Mouse (Mus musculus): ENCODE measurements at regions not wholly inside any gene's neighbourhood (a gene's known extent, or its start where the extent isn't known, plus 50 kb on each side); places are given as distances from the start of the nearest gene placed in this dataset.
"Not testable (repeated sequence)": the region's sequence is repeated elsewhere in the genome, so short reads cannot be mapped to it uniquely, and the experiment has no call there.

GRCm38 (mm10) chr19:29869526-29869925 is 55.4 kb upstream of the Il33 start:
- DNase-seq, result no peak

- DNase-seq, result not testable (repeated sequence)
These were observed 55.9 kb upstream of the Ranbp6 start for GRCm38 (mm10) chr19:29868681-29869080.

DNA sequence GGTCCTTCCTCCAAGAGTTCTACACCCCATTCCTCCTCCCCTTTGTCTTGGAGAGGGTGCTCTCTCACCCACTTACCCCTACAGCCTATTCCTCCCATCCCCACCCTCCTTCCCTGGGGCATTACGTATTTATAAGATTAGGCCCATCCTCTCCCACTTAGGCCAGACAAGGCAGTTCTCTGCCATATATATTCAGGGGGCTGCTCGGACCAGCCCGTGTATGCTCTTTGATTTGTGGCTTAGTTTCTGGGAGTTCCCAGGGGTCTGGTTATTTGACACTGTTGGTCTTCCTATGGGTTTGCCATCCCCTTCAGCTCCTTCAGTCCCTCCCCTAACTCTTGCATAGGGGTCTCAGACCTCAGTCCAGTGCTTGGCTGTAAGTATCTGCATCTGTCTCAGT is 54.0 kb upstream of the Ranbp6 start:
- no peak for DNase-seq

GRCm38 (mm10) chr19:29865142-29865541 is 52.4 kb upstream of the Ranbp6 start:
- DNase-seq, result no peak

DNA sequence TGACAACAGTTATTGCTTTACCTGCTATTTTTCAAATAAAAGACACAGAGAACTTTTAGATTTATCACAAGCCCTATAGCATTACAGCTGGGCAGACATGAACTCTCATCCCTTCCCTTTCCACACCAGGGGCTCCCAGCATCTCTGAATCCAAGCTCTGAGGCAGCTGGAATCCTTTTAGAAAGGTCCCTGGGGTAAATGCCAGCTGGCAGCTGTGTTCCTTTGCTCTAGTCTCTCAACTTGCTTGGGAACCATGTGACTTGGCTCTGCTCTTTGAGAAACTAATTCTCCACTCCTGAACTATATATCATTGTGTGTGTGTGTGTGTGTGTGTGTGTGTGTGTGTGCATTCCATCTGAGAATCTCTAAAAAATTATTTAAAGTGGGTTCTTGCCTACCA is 50.0 kb upstream of the Ranbp6 start:
- peak; percentile 47 for DNase-seq
